Mouse (Mus musculus) neural tube, embryonic 11.5 days (tissue): Measurements from ENCODE around the gene Igf2bp1. TPM values are rescaled to one million over a fixed set of nuclear protein-coding genes. Genes with fewer than 3 reads are reported as not detected.
A peak's percentile ranks its signal among the peaks of the same experiment; 100 is the strongest.

ENCODE experiments used
- ATAC-seq: fragments of 200-750 bp; cut with Nextera tagmentation; 2 replicates; pipeline ENCODE4 v1.8.0; 2017; ENCODE audit warnings: moderate number of reproducible peaks, mild to moderate bottlenecking, moderate TSS enrichment, moderate library complexity; ENCODE audit not compliant: insufficient read depth, low FRiP score, low TSS enrichment
- DNase-seq: peaks from one replicate; pipeline ENCODE4 v3.0.0-alpha.2; 2015; ENCODE audit warnings: low spot score
- H3K27ac ChIP-seq: fragments of 300-500 bp; sonication (generic); 2 replicates; pipeline ENCODE4 v1.5.1; 2014; ENCODE audit warnings: low read depth, mild to moderate bottlenecking, low read length
- H3K27me3 ChIP-seq: fragments of 300-500 bp; sonication (generic); 2 replicates; pipeline ENCODE4 v1.6.1; 2014; ENCODE audit warnings: mild to moderate bottlenecking, low read length, mixed read lengths; ENCODE audit not compliant: control insufficient read depth, insufficient read depth
- H3K36me3 ChIP-seq: fragments of 300-500 bp; sonication (generic); 2 replicates; pipeline ENCODE4 v1.6.1; 2014; ENCODE audit warnings: mild to moderate bottlenecking, low read length, moderate library complexity, mixed read lengths; ENCODE audit not compliant: control insufficient read depth, insufficient read depth
- H3K4me1 ChIP-seq: fragments of 300-500 bp; sonication (generic); 2 replicates; pipeline ENCODE4 v1.6.1; 2014; ENCODE audit warnings: low read length, mixed read lengths; ENCODE audit not compliant: control insufficient read depth, insufficient read depth
- H3K4me2 ChIP-seq: fragments of 300-500 bp; sonication (generic); 2 replicates; pipeline ENCODE4 v1.6.1; 2014; ENCODE audit warnings: low read depth, mild to moderate bottlenecking, moderate library complexity
- H3K4me3 ChIP-seq: fragments of 300-500 bp; sonication (generic); 2 replicates; pipeline ENCODE4 v1.5.1; 2014; ENCODE audit warnings: low read depth, low read length
- H3K9ac ChIP-seq: fragments of 300-500 bp; sonication (generic); 2 replicates; pipeline ENCODE4 v1.6.1; 2014; ENCODE audit warnings: mild to moderate bottlenecking, low read length
- H3K9me3 ChIP-seq: fragments of 300-500 bp; sonication (generic); 2 replicates; pipeline ENCODE4 v1.6.1; 2016; ENCODE audit warnings: low read length; ENCODE audit not compliant: control insufficient read depth
- WGBS: fragments of 180-500 bp; shearing (Covaris S2); extraction: QIAGEN DNeasy Blood & Tissue Kit; methylation state at CpG from one replicate; pipeline ENCODE4 v1.1.7; 2014; 5-methylcytosine and 5-hydroxymethylcytosine counted together
- polyA plus RNA-seq: library from polyadenylated mRNA; unstranded; fragments of >200 nt; fragmentation: Nextera tagmentation; extraction: Ambion mirVana; gene quantifications from 2 replicates; pipeline ENCODE4 v1.2.1, GENCODE M21; 2014

The Igf2bp1 gene
- polyA plus RNA-seq = 80.8 and 84.4 TPM in 2 replicates

GRCm38 (mm10) chr11:96005403-96006271, at the start of gene Igf2bp1:
TSS of gene Igf2bp1 (minus strand) at chr11:96005940.
- H3K36me3 ChIP-seq = no peaks in the 10 kb centered on the region
- no peaks in the 10 kb centered on the region for H3K27me3 ChIP-seq
- H3K4me1 ChIP-seq = peaks cover 19% of the 10 kb centered on the region
- H3K27ac ChIP-seq = peak within 1 kb of the TSS; percentile 99
- WGBS = under 1% methylated on average over 62 of the region's 74 CpGs
- H3K9ac ChIP-seq = peak within 1 kb of the TSS; percentile 98
- H3K9me3 ChIP-seq = no peaks in the 10 kb centered on the region
- H3K4me3 ChIP-seq = peak within 1 kb of the TSS; percentile 100
- H3K4me2 ChIP-seq = peak within 1 kb of the TSS; percentile 93
- peak; percentile 48 for ATAC-seq
- DNase-seq = peak; percentile 86

- no peaks in the 10 kb centered on the region for H3K9me3 ChIP-seq
- no peaks in the 10 kb centered on the region for H3K27me3 ChIP-seq
- H3K36me3 ChIP-seq = peaks cover 21% of the 10 kb centered on the region
- ATAC-seq (no peak), DNase-seq (no peak)
- no peak overlapping the region for H3K9ac ChIP-seq
- H3K4me2 ChIP-seq = no peak overlapping the region
- H3K4me1 ChIP-seq = no peaks in the 10 kb centered on the region
- no peak overlapping the region for H3K27ac ChIP-seq
- 91% methylated on average over 3 of the region's 3 CpGs for WGBS
- no peak overlapping the region for H3K4me3 ChIP-seq
Measured at GRCm38 (mm10) chr11:96050854-96051253, 45.1 kb upstream of the Igf2bp1 start.

GRCm38 (mm10) chr11:96049939-96050338, 44.2 kb upstream of the Igf2bp1 start:
- H3K9ac ChIP-seq = no peak overlapping the region
- H3K9me3 ChIP-seq = no peaks in the 10 kb centered on the region
- no peak overlapping the region for H3K27ac ChIP-seq
- 86% methylated on average over 4 of the region's 4 CpGs for WGBS
- H3K36me3 ChIP-seq = peaks cover 21% of the 10 kb centered on the region
- H3K4me2 ChIP-seq = no peak overlapping the region
- no peak overlapping the region for H3K4me3 ChIP-seq
- no peak for ATAC-seq
- no peaks in the 10 kb centered on the region for H3K27me3 ChIP-seq
- H3K4me1 ChIP-seq = no peaks in the 10 kb centered on the region
- no peak for DNase-seq

DNA sequence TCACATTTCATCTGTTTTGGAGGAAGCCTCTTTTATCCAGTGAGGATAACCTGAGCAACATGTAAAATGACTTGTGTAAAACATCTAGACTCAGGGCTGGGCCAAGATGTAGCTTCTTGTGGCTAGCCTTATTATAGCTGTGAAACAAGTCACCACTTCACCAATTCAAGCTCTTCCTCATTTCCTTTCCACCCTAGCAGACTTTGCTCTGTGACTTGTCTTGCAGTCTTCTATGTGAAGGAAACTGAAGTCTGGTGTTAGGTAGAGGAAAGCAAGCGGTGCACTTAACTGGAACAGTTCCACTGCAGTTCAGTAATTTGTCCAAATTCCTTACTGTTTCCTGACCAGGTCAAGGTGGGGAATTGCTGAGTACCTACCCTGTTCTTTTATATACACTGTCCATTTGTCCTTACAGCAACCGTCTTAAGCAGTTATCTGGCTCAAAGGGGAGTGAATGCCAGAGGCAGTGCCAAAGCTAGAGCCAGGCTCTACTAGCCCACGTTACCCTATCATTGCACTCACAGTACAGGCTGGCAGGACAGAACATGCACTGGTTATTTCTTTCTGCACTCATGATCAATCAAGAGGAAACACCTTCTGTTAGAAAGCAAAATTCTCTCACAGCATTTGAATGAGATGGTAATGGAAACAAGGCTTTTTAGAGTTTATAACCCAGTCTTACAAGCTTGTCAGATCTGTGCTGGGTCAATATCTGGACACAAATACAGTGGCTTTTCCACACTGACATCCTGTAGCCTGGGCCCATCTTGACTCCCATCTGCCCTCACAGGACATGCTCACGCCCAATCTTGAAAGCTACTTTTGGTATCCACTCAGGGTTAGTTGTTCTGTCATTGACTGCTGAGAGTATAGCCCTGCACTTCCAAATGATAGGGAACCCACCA, 42.0 kb upstream of the Igf2bp1 start:
- Histone ChIP-seq H3K9ac (no peak overlapping the region), H3K4me1 (no peaks in the 10 kb centered on the region), H3K36me3 (peaks cover 18% of the 10 kb centered on the region), H3K9me3 (no peaks in the 10 kb centered on the region), H3K27ac (no peak overlapping the region), H3K27me3 (no peaks in the 10 kb centered on the region), H3K4me2 (no peak overlapping the region), H3K4me3 (no peak overlapping the region)
- ATAC-seq (no peak), DNase-seq (no peak)
- WGBS = 84% methylated on average over 4 of the region's 4 CpGs

- no peak overlapping the region for H3K9ac ChIP-seq
- DNase-seq = no peak
- WGBS = 86% methylated on average over 2 of the region's 2 CpGs
- no peaks in the 10 kb centered on the region for H3K27me3 ChIP-seq
- H3K9me3 ChIP-seq = no peaks in the 10 kb centered on the region
- no peak overlapping the region for H3K4me3 ChIP-seq
- H3K4me2 ChIP-seq = no peak overlapping the region
- H3K36me3 ChIP-seq = peaks cover 18% of the 10 kb centered on the region
- ATAC-seq = no peak
- H3K4me1 ChIP-seq = no peaks in the 10 kb centered on the region
- H3K27ac ChIP-seq = no peak overlapping the region
Measured at GRCm38 (mm10) chr11:96046793-96047192, 41.1 kb upstream of the Igf2bp1 start.

DNA sequence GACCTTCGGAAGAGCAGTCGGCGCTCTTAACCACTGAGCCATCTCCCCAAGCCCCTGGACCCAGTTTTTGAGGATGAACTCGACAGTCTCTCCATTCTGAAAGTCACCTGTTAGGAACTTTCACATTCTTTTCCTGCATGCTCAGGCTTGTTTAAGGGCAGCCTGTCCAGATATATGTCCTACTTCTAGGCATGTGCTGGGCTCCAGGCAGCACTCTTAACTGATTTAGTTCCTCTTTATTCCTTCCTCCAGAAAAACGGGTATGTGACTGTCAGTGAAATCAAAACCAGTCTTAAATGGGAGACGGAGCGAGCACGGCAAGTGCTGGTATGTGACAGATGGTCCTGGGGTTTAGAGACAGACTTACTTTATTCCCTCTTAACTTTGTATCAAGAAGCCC, 40.3 kb upstream of the Igf2bp1 start:
- peaks cover 13% of the 10 kb centered on the region for H3K36me3 ChIP-seq

GRCm38 (mm10) chr11:96044803-96045567, 39.2 kb upstream of the Igf2bp1 start:
- ATAC-seq (no peak), DNase-seq (no peak)
- Histone ChIP-seq H3K27ac (no peak overlapping the region), H3K4me2 (no peak overlapping the region), H3K36me3 (peaks cover 14% of the 10 kb centered on the region), H3K9me3 (no peaks in the 10 kb centered on the region), H3K4me1 (no peaks in the 10 kb centered on the region), H3K27me3 (no peaks in the 10 kb centered on the region), H3K9ac (no peak overlapping the region), H3K4me3 (no peak overlapping the region)
- 87% methylated on average over 11 of the region's 11 CpGs for WGBS

More for the DNA sequence above, 40.3 kb upstream of the Igf2bp1 start:
- DNase-seq = no peak
- Histone ChIP-seq H3K27me3 (no peaks in the 10 kb centered on the region), H3K9ac (no peak overlapping the region), H3K4me3 (no peak overlapping the region), H3K27ac (no peak overlapping the region), H3K4me1 (no peaks in the 10 kb centered on the region), H3K9me3 (no peaks in the 10 kb centered on the region), H3K4me2 (no peak overlapping the region)
- 86% methylated on average over 8 of the region's 8 CpGs for WGBS
- ATAC-seq = no peak

DNA sequence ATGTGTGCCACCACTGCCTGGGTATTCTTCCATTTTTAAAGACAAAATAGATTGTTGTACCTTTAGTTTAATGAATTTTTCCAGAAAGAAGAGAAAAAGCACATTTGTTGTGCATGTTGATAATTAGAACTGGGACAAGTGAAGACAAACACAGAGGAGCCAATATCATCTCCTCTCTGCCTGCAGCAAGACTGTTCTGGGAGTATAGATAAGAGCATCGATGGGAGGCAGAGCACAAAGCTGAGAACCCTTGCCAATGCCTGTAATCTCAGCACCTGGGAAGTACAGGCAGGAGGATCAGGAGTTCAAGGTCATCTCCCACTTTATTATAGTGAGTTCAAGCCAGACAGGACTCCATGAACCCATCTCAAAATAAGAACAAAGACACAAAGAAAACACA, 32.8 kb upstream of the Igf2bp1 start:
- ATAC-seq = no peak
- no peak overlapping the region for H3K27ac ChIP-seq
- H3K9ac ChIP-seq = no peak overlapping the region
- no peak overlapping the region for H3K4me3 ChIP-seq
- DNase-seq = no peak
- WGBS = 92% methylated on average over 1 of the region's 1 CpGs
- no peaks in the 10 kb centered on the region for H3K9me3 ChIP-seq
- peaks cover 8% of the 10 kb centered on the region for H3K4me1 ChIP-seq
- H3K27me3 ChIP-seq = no peaks in the 10 kb centered on the region
- H3K4me2 ChIP-seq = no peak overlapping the region
- H3K36me3 ChIP-seq = peaks cover 5% of the 10 kb centered on the region; the same call in 1 of the 2 replicates
